Mouse (Mus musculus) bone marrow, adult 2 months (tissue): Measurements from ENCODE around the gene Lfng. TPM values are rescaled to one million over a fixed set of nuclear protein-coding genes. Genes with fewer than 3 reads are reported as not detected.

Experiments used
- H3K27ac ChIP-seq: fragments of 200-500 bp; 2 replicates; pipeline ENCODE4 v1.5.1; 2012; ENCODE audit warnings: low read depth, mild to moderate bottlenecking, control low read depth, inconsistent platforms, low read length; ENCODE audit not compliant: control insufficient read depth, poor library complexity, insufficient read depth
- H3K4me1 ChIP-seq: fragments of 200-500 bp; 2 replicates; pipeline ENCODE4 v1.6.1; 2011; ENCODE audit warnings: low read length; ENCODE audit not compliant: control insufficient read depth, insufficient read depth
- H3K4me3 ChIP-seq: fragments of 200-500 bp; replicated peaks from 2 replicates; pipeline ENCODE3; 2011; ENCODE audit warnings: mild to moderate bottlenecking, low read depth, low read length, control low read depth; ENCODE audit not compliant: control insufficient read depth
- CTCF ChIP-seq: fragments of 200-500 bp; IDR thresholded peaks from 2 replicates; pipeline ENCODE4 v1.5.1; 2011; ENCODE audit warnings: low read length, control low read depth; ENCODE audit not compliant: control insufficient read depth, insufficient read depth
- POLR2A ChIP-seq: fragments of 200-500 bp; IDR thresholded peaks from 2 replicates; pipeline ENCODE4 v1.6.1; 2011; ENCODE audit warnings: low read depth, mild to moderate bottlenecking, control low read depth, low read length, borderline replicate concordance; ENCODE audit not compliant: control insufficient read depth
- WGBS: fragments of 180-500 bp; shearing (Covaris S2); methylation state at CpG from one replicate; pipeline ENCODE4 v1.1.7; 2018; 5-methylcytosine and 5-hydroxymethylcytosine counted together
- polyA plus RNA-seq: library from polyadenylated mRNA; stranded (reverse); fragments of >200 nt; gene quantifications from 2 replicates; pipeline ENCODE4 v1.2.4, GENCODE M21; 2011; ENCODE audit warnings: low replicate concordance; ENCODE audit not compliant: missing spikeins, insufficient read depth, insufficient read length

Gene Lfng
- polyA plus RNA-seq, 1 experiment: 25.9 TPM

DNA sequence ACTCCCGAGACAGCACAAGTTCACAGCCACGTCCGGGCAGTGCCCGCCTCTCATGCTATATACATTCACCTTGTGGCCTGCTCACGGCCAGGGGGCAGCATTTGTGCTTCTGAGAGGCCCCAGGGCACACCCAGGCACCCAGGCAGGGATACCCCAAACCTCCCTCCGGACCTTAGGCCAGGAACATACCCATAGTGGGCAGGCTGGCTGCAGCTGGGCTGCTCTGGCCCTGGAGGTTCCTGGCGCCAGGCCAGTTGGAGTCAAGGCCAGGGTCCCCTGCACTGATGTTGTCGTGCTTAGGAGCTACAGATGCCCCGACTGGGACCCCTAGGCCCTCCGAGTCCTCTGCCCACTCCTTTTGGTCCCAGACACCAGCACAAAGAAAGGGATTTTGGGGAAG is 14.4 kb downstream of the Lfng start:
- peaks cover 2% of the 10 kb centered on the region; the same call in 1 of the 2 replicates for H3K4me1 ChIP-seq
- WGBS: 74% methylated on average over 10 of the region's 10 CpGs
- TF ChIP-seq CTCF (no peak), POLR2A (no peak)

GRCm38 (mm10) chr5:140622978-140623670 is 16.0 kb downstream of the Lfng start:
- no peak overlapping the region for H3K27ac ChIP-seq
- H3K4me3 ChIP-seq: no peak overlapping the region
- H3K4me1 ChIP-seq: no peaks in the 10 kb centered on the region; the same call in 1 of the 2 replicates
- TF ChIP-seq CTCF: no peak
- TF ChIP-seq POLR2A: no peak
- 93% methylated on average over 23 of the region's 23 CpGs for WGBS

More for the DNA sequence above, 14.4 kb downstream of the Lfng start:
- H3K27ac ChIP-seq: no peak overlapping the region
- H3K4me3 ChIP-seq: no peak overlapping the region

GRCm38 (mm10) chr5:140623791-140624190 is 16.7 kb downstream of the Lfng start:
- WGBS: 53% methylated on average over 4 of the region's 4 CpGs
- H3K4me1 ChIP-seq: no peaks in the 10 kb centered on the region; the same call in 1 of the 2 replicates
- TF ChIP-seq POLR2A (no peak), CTCF (no peak)

GRCm38 (mm10) chr5:140624238-140624637 is 17.1 kb downstream of the Lfng start:
- no peak for TF ChIP-seq POLR2A
- TF ChIP-seq CTCF: no peak
- H3K4me1 ChIP-seq: no peaks in the 10 kb centered on the region; the same call in 1 of the 2 replicates
- no peak overlapping the region for H3K27ac ChIP-seq
- WGBS: 80% methylated on average over 5 of the region's 5 CpGs
- no peak overlapping the region for H3K4me3 ChIP-seq

More at GRCm38 (mm10) chr5:140623791-140624190, 16.7 kb downstream of the Lfng start:
- Histone ChIP-seq H3K4me3 (no peak overlapping the region), H3K27ac (no peak overlapping the region)

DNA sequence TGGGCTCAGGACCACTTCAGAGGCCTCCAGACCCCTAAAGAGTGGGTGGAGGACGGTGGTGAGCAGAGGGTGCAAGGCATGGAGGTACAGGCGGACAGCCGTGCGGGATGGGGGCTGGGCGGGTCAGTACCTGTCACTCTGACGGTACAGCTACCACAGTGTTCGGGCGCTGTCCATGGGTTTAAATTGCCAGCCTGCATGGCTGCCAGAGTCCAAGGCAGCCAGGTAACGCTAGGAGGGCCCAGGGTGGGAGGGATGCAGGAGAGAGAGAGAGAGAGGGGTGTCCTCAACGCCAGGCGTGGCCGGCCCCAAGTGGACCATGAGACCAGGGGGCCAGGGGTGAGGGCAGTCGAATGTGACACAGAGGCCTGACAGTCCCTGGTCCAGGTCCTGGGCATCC is 17.8 kb downstream of the Lfng start:
- no peak overlapping the region for H3K27ac ChIP-seq
- no peak overlapping the region for H3K4me3 ChIP-seq
- TF ChIP-seq POLR2A (no peak), CTCF (no peak)
- no peaks in the 10 kb centered on the region; the same call in 1 of the 2 replicates for H3K4me1 ChIP-seq
- 94% methylated on average over 13 of the region's 13 CpGs for WGBS

DNA sequence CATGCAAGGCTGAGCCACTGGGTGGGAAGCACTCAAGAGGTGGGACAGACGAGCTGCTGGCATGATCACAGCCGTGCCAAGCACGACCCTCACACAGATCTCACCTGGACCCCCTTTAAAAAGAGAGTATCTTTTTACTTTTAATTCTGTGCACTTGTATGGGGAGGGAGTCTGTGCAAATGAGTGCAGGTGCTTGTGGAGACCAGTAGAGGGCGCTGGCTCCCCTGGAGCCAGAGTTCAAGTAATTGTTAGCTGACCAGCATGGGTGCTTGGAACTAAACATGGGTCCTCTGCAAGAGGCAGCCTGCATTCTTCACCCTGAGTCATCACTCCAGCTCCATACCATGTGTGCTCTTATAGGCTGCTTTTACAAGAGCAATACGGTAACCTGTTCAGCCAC is 20.5 kb downstream of the Lfng start:
- Histone ChIP-seq H3K4me1 (no peaks in the 10 kb centered on the region; the same call in 1 of the 2 replicates), H3K27ac (no peak overlapping the region), H3K4me3 (no peak overlapping the region)
- 89% methylated on average over 5 of the region's 5 CpGs for WGBS
- no peak for TF ChIP-seq POLR2A
- TF ChIP-seq CTCF: no peak

- WGBS: 84% methylated on average over 9 of the region's 9 CpGs
- no peaks in the 10 kb centered on the region; the same call in 1 of the 2 replicates for H3K4me1 ChIP-seq
- no peak for TF ChIP-seq POLR2A
- peak; percentile 84 for TF ChIP-seq CTCF
- no peak overlapping the region for H3K27ac ChIP-seq
- H3K4me3 ChIP-seq: no peak overlapping the region
Measured at GRCm38 (mm10) chr5:140628995-140629394, 21.9 kb downstream of the Lfng start.

- Histone ChIP-seq H3K4me1 (peaks cover 1% of the 10 kb centered on the region; the same call in 1 of the 2 replicates), H3K4me3 (no peak overlapping the region), H3K27ac (no peak overlapping the region)
- TF ChIP-seq POLR2A (no peak), CTCF (no peak)
- 88% methylated on average over 7 of the region's 7 CpGs for WGBS
Measured at GRCm38 (mm10) chr5:140633432-140633831, 26.3 kb downstream of the Lfng start.
